Mouse (Mus musculus) brain, embryonic 14.5 days (tissue): Measurements from ENCODE around the gene Sept6. TPM values are rescaled to one million over a fixed set of nuclear protein-coding genes. Genes with fewer than 3 reads are reported as not detected.
A peak's percentile ranks its signal among the peaks of the same experiment; 100 is the strongest.

ENCODE experiments used
- DNase-seq: peaks from one replicate; pipeline ENCODE4 v3.0.0-alpha.2; 2011; ENCODE audit warnings: low read depth
- CTCF ChIP-seq: fragments of 200-500 bp; IDR thresholded peaks from 2 replicates; pipeline ENCODE4 v1.5.1; 2012; ENCODE audit warnings: inconsistent platforms, mild to moderate bottlenecking, moderate library complexity, borderline replicate concordance; ENCODE audit not compliant: insufficient read depth, insufficient read length; ENCODE audit errors: extremely low read depth
- POLR2A ChIP-seq: fragments of 200-500 bp; IDR thresholded peaks from 2 replicates; pipeline ENCODE4 v1.6.1; 2012; ENCODE audit warnings: mild to moderate bottlenecking, inconsistent platforms, borderline replicate concordance; ENCODE audit not compliant: poor library complexity, insufficient read depth, insufficient read length, severe bottlenecking; ENCODE audit errors: extremely low read depth
- polyA plus RNA-seq: library from polyadenylated mRNA; depleted of rRNA; stranded (reverse); fragments of >200 nt; gene quantifications from 2 replicates; pipeline ENCODE4 v1.2.3, GENCODE M21; 2012

The Sept6 gene
- polyA plus RNA-seq, 1 experiment = 61.6 TPM

- no peak for DNase-seq
- TF ChIP-seq CTCF (no peak), POLR2A (no peak)
Measured at GRCm38 (mm10) chrX:36941106-36941505, 50.5 kb downstream of the Sept6 start.

GRCm38 (mm10) chrX:36939806-36940413 lies 51.7 kb downstream of the Sept6 start:
- TF ChIP-seq POLR2A (no peak), CTCF (no peak)

GRCm38 (mm10) chrX:36935326-36935966 lies 56.1 kb downstream of the Sept6 start:
- DNase-seq = no peak
- TF ChIP-seq POLR2A (no peak), CTCF (no peak)

More at GRCm38 (mm10) chrX:36939806-36940413, 51.7 kb downstream of the Sept6 start:
- peak; percentile 36 for DNase-seq

GRCm38 (mm10) chrX:36930574-36930973 lies 61.0 kb downstream of the Sept6 start:
- no peak for DNase-seq
- TF ChIP-seq CTCF (peak; percentile 25; the same call in 1 of the 2 replicates), POLR2A (no peak)

- TF ChIP-seq POLR2A (no peak), CTCF (no peak)
- no peak for DNase-seq
Measured at GRCm38 (mm10) chrX:36929694-36930093, 61.9 kb downstream of the Sept6 start.

- TF ChIP-seq POLR2A = no peak
- TF ChIP-seq CTCF = no peak
- no peak for DNase-seq
Measured at GRCm38 (mm10) chrX:36928791-36929190, 62.8 kb downstream of the Sept6 start.

- TF ChIP-seq CTCF (no peak), POLR2A (no peak)
- no peak for DNase-seq
Measured at GRCm38 (mm10) chrX:36921346-36921745, 70.2 kb downstream of the Sept6 start.

GRCm38 (mm10) chrX:36917749-36918148 lies 73.8 kb downstream of the Sept6 start:
- DNase-seq = no peak
- TF ChIP-seq POLR2A = no peak
- TF ChIP-seq CTCF = no peak

- TF ChIP-seq CTCF (peak; percentile 59; the same call in 1 of the 2 replicates), POLR2A (no peak)
- peak; percentile 68 for DNase-seq
Measured at GRCm38 (mm10) chrX:36911343-36911742, 80.3 kb downstream of the Sept6 start.

- TF ChIP-seq CTCF (peak; percentile 43; the same call in 1 of the 2 replicates), POLR2A (no peak)
- DNase-seq = peak; percentile 29
Measured at GRCm38 (mm10) chrX:36906539-36906938, 85.1 kb downstream of the Sept6 start.

GRCm38 (mm10) chrX:36903115-36903768 lies 88.4 kb downstream of the Sept6 start:
- peak; percentile 97 for DNase-seq
- TF ChIP-seq POLR2A (peak; percentile 70; the same call in 1 of the 2 replicates), CTCF (no peak)
